Mouse (Mus musculus): ENCODE data around the gene Tada2b. TPM values are rescaled to one million over a fixed set of nuclear protein-coding genes. Genes with fewer than 3 reads are reported as not detected.

Gene Tada2b
- total RNA-seq, 2 experiments from 2014 or later, result 25.1 to 27.1 TPM

DNA sequence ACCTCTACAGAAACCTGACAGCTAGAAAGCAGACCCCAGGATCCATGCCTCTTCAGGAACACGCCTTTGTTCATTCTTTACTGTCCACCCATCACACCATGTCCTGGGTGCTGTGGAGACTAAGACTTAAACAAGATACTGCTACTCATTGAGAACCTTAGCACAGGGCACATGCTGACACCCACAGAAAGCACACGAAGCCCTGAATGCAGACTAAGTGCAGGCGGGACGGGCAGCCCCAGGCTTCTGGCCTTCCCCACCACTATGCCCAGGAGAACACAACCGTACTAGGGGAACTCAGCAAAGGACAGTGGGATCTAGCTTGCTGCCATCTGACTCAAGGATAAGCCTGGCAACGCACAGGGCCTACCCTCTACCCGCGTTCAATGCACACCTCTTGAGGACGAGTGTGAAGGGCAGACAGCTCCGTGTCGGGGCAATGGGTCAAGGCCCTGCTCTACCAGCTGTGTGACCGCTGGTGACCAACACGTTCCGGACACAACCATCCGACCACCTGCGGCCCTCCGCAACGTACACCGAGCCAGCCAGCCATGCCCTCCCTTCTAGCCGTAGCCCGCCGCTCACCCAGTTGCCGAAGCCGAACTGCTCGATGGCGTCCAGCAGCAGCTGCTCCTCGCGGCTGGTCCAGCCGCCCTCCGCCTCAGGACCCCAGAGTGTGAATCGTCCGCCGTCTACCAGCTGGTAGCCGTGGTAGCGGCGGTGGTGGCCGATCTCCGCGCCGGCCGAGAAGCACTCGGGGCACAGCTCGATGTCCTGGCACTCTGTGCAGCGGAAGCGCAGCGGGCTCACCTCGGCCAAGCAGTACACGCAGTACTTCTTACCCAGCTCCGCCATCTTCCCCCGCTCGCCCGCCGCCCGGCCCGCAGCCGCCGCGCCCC is 633 bp downstream of the Tada2b start:
- DNase-seq (ENCODE audit: low spot score in 2 of 2), result peak; percentile 26 to 54

DNA sequence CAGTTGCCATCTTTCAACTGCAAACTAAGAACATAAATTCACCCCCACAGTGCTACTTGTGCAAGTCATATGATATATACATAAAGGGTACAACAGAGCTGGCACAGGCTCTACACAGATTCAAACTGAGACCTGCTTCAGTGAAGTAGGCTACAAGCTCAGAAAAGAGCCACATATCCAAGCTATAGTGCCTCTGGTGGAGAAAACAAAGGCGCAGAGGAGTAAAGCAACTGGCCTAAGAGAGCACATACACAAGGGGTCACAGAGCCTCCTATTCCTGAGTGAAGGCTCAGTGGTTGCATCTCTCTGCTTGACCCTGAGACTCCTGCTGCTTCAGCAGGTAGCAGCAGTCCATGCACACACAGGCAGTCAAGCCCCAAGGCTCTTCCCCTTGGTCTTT is 3.0 kb downstream of the Tada2b start:
- no peak for DNase-seq (ENCODE audit: low spot score in 2 of 2)
- intact Hi-C loops (cut with DNase I), result loop anchor here (5.0 kb wide), 2 partner anchors 51 to 101 kb away; no protein-coding TSS in a partner anchor

More for the DNA sequence above, 633 bp downstream of the Tada2b start:
- intact Hi-C loops (cut with DNase I), result loop anchor here (5.0 kb wide), 2 partner anchors 49 to 99 kb away; no protein-coding TSS in a partner anchor

DNA sequence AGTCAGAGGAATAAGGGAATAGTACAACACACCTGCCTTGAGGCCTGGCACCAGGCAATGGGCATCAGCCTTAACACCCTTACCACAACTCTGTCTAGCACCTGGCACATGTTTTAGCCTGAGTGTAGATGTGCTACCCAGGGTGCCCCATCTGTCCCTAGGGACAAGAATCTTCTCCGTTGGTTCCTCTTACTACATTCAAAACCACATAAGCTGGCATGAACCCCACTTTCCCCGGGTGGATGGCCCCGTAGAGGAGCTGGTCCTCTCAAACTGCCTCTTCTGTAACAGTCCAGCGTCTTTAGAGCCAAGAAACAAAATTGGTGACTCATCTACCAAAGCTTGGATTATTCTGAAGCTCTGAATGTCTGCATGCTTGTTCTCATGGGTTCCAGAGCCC is 3.7 kb downstream of the Tada2b start:
- intact Hi-C loops (cut with DNase I), result loop anchor here (5.0 kb wide), 2 partner anchors 52 to 102 kb away; no protein-coding TSS in a partner anchor
- no peak for DNase-seq (ENCODE audit: low spot score in 2 of 2)

DNA sequence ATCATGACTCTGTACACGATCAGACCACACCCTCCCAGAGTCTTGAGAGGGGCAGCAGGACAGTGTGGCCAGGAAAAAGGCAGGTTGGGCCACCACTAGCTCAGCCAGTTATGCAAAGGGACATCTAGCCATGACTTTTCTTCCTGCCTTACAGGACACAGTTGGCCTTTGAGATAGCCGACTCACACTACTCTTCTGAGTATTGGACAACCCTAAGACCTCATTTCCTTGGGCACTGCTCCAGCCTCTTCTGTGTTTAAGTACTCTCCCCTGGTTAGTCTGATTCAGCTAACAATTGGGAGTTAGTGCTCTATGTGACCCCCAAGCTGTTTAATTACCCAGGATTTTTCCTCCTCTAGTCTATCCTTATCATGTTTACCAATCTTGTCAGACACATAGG is 4.3 kb downstream of the Tada2b start:
- intact Hi-C loops (cut with DNase I), result loop anchor here (5.0 kb wide), 2 partner anchors 53 to 103 kb away; no protein-coding TSS in a partner anchor
- no peak for DNase-seq (ENCODE audit: low spot score in 2 of 2)

DNA sequence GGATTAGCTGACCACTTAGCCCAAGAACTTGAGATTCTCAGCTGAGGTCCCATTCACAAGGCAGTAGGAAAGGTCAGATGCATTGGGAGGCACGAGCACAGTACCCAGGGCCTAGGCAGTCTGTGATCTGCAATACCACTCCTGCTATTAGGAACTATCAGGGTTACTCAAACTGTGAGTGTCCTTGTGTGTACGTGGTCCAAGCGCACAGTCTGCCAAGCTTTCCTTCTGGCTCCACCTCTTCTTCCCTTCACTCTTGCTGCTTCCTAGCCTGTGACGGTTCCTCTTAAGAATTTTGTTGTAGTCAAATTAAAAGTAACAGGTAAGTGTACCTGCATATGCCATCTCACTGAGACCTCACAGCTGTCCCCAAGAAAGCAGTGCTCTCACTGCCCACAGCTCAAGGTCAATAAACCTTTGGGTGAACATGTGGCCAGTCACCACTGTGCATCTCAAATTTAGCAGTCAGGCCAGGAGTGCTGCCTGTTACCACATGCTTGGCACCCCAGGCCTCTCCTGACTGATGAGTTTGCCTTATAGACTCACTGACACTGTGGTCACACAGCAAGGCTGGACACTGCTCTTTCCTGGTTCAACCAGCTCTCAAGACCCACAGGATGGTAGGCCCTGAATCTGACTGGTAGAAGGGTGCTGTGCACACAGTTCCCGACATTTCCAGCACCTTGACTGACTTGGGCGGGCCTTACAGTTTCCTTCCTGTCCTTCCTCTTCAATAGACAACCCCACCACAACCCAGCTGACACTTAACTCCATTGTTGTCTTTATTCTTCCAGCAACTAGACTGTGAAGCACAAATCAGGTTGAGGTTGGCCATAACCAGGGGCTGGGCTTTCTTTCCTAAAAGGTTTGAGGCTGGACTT is 5.3 kb downstream of the Tada2b start:
- intact Hi-C loops (cut with DNase I), result no loop called here
- DNase-seq (ENCODE audit: low spot score in 2 of 2), result no peak

DNA sequence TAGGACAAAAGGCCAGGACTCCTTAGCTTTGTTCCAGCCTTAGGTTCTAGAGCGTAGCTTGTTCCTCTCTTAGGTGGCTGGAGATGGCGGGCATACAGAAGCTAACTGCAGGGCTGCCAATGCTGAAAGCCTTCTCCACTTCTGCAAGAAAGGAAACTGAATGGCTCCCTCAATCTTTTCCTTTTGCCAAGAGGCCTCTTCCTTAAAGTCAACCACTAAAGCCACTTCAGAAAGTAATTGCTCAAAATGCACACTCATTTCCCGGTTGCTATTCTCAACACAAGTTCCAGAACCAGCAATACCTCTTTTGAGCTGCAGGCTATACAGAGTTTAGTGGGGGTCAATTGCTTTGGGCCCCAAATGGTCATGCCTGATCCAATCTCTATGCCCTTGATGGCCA is 6.6 kb downstream of the Tada2b start:
- intact Hi-C loops (cut with DNase I), result no loop called here

DNA sequence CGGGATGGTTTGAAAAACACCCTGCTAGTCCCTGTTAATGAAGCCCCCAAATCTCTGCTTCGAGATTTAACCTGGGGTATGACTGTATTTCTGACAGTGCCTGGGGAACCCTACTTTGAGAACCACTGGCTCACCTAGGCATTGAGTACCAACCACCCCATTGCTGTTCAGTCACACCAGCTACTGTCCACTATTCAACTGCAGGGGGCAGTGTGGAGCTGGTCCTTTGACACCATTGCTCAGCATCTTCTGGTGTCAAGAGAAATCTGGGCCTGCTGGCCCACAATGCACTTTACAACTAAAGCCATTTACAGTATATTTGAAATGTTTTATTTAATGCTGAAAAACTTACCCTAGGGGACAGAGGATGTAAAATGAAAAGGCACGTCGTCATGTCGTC is 9.8 kb downstream of the Tada2b start:
- intact Hi-C loops (cut with DNase I), result no loop called here
- peak; percentile 61 to 76 for DNase-seq (ENCODE audit: low spot score in 2 of 2)

More for the DNA sequence above, 6.6 kb downstream of the Tada2b start:
- DNase-seq (ENCODE audit: low spot score in 2 of 2), result no peak

DNA sequence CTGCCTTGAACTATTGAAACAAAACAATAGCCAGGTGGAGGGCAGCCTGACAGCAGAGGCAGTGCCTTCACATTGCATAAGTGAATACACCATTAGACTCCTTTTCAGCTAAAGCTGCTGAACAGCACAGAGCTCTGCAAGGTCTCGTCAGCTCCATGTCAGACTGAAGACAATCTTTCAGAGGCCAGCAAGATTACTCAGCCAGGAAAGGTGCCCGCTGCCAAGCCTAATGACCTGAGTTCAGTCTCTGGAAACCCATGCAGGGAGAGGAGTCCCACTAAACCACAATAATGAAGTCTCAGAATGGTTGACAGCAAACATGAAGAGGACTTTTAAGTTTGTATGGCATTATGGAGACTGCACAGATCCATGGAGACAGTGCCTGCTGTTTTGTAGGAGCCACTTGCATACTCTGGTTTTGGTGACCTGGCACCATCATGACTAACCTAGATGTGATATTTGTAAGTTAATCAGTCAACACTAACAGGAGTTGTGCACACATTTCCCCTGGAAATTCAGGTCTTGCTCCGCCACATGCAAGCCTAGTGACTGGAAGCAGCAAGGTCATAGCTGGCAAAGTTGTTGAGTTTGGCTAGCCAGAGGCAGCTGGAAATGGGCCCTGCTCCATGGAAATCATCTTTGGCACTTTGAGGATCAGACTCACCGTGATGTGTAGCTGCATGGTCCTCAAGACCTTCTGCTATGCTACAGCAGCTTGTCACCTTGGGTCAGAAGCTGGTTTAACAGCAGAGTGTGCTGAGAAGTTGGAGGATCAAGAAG is 11.0 kb downstream of the Tada2b start:
- DNase-seq (ENCODE audit: low spot score in 2 of 2), result no peak
- intact Hi-C loops (cut with DNase I), result no loop called here

DNA sequence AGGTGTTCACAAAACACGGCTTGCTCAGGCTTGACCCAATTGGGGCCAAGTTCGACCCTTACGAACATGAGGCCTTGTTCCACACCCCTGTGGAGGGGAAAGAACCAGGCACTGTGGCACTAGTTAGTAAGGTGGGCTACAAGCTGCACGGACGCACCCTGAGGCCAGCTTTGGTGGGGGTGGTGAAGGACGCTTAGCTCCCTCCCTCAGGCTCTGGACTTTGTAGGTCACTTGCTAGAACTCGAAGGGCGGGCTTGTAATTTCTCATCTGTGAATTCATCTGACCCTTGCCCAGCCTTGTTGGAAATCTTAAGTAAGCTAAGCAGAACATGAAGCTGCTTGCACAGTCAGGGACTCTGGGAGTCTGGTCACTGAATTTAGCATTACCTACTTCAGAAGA is 12.9 kb downstream of the Tada2b start:
- intact Hi-C loops (cut with DNase I), result no loop called here

DNA sequence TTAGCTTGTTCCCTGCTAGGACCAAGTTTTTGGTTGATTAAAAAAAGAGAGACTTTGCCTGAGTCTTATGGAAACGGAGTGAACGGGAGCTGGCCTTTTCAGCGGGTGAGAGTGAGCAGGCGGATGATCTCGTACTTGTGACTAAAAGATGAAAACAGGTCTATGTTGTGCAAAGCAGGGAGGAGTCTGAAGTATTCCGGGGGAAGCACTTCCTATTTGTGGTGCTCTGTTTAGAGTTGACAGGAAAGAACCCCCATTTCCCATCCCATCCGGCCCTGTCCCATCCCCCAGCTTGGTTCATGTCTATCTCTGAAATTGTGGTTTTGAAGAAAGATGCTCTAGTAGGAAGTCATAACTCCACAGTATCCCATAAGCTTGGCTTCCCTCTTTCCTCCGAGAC is 18.2 kb downstream of the Tada2b start:
- intact Hi-C loops (cut with DNase I), result no loop called here
- no peak for DNase-seq (ENCODE audit: low spot score in 2 of 2)

More for the DNA sequence above, 12.9 kb downstream of the Tada2b start:
- no peak for DNase-seq (ENCODE audit: low spot score in 2 of 2)

DNA sequence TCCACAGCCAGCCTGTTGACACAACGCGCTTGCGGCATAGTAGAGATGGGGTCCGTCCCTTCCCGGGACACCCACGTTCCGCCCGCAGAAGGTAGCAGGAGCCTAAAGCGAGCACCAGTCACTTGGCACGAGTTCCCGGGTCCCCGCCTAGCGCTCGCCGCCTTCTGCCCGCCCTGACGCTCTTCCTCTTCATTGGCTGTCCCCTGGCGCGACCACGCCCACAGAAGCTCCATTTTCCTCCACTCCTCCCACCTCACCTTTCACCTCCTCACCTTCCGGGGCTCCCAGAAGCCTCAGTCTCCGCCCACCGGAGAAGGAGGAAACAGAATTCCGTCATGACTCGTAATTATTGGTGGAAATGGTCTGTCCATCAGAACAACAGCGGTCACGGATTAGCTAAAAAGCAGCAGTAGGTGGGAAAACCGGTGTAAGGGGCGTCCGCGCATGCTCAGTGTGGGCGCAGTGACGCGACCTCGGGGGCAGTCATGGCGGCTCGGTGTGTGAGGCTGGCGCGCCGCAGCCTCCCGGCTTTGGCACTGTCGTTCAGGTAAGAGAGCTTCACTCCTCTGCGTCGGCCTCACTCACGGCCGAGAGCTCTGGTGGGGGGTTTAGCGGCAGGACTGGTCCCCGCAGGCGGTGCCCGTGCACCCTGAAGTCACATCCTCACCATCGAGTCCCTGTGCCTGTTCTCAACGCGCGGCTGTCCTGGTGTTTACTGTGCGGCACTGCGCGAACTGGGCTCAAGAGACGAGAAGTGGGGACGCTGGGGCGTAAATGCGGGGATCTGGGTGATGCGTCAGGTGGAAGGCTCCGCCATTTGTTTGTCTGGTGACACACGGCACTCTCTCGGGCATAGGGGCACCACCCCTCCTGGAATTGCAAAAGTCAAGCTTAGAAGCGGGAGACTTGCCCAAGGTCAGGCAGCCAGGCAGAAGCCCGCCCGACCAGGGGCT is 19.1 kb downstream of the Tada2b start, which contains the start of gene Grpel1:
TSS of gene Grpel1 (plus strand) at position 290 of the 953 bp plus-strand sequence.
- intact Hi-C loops (cut with DNase I), result loop anchor here (5.0 kb wide), 2 partner anchors 117 to 483 kb away; no protein-coding TSS in a partner anchor
- DNase-seq (ENCODE audit: low spot score in 2 of 2), result peak; percentile 98 to 100

DNA sequence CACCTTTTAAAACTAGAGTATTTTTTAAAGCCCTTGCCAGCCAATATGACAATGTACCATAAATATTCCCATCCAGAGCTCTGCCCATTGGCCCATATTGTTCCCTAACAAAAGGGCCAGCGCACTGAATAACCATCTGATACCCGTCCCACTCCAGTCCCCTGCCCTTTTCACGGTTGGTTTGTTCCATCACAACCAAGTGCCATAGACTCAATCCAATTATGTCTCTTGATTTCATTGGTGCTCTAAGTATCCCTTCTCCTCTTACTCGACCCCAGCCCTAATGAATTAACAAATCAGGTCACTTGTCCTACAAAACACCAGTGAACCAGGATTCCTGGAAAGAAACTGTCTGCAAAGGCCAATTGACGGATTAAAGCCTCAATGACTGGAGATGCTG is 20.7 kb downstream of the Tada2b start:
- intact Hi-C loops (cut with DNase I), result loop anchor here (2.0 to 5.0 kb wide), 3 partner anchors 119 to 481 kb away; no protein-coding TSS in a partner anchor
- DNase-seq (ENCODE audit: low spot score in 2 of 2), result no peak

DNA sequence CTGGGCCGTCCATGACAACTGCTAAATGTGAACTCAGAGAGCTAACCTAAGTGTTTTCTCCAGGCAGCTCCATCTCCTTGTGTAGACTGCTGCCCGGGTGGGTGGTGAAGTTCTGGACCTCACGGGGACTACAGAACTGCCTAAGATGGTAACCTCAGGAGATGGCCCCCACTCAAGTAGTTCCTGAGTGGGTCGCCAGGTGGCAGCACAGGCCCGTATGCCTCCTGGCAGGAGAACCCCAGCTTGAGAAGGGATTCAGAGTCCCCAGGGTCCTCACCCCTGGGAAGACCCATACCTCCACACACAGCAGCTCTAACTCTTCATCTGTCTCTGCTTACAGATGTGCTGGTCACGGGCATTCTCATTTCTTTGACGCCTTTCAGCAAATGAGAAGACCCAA is 21.3 kb downstream of the Tada2b start:
- intact Hi-C loops (cut with DNase I), result loop anchor here (2.0 to 5.0 kb wide), 3 partner anchors 119 to 481 kb away; no protein-coding TSS in a partner anchor
- peak; percentile 74 to 75 for DNase-seq (ENCODE audit: low spot score in 2 of 2)

DNA sequence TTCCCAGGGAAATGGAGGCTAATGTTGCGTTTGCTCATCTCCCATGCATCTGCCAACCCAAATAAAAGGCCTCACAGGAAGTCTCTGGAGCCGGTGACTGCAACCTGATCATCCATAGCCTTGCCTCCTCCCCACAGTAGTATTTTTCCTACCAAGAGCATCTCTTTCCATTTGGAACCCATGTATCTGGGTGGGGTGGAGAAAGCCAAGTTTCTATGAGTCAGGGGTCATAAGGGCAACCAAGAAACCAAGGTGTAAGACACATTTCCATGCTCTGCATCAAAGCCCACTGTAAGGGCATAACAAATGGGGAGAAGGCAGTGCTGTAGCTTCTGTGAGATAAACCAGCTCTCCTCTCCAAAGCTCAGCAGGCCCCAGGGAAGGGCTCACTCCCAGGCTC is 22.9 kb downstream of the Tada2b start:
- no peak for DNase-seq (ENCODE audit: low spot score in 2 of 2)
- intact Hi-C loops (cut with DNase I), result loop anchor here (5.0 kb wide), 2 partner anchors 121 to 479 kb away; no protein-coding TSS in a partner anchor

DNA sequence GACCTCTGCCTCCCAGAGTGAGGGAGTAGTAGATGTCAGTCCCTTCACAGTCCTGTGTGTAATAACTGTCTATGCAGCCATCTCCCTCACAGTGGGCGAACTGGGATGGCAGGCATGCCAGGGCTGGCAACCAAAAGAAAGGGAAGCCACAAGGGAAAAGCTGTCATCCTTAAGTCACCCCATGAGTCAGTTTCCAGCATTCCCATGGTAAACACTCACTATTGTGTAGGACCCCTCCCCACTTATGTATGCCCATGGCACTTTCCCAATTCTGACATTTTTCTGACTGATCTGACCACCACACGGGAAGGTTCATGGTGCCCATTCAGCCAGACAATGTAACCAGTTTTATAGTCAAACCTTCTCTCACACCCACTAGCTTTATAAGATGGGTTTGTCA is 23.4 kb downstream of the Tada2b start:
- intact Hi-C loops (cut with DNase I), result loop anchor here (5.0 kb wide), 2 partner anchors 122 to 478 kb away; no protein-coding TSS in a partner anchor
- no peak for DNase-seq (ENCODE audit: low spot score in 2 of 2)

DNA sequence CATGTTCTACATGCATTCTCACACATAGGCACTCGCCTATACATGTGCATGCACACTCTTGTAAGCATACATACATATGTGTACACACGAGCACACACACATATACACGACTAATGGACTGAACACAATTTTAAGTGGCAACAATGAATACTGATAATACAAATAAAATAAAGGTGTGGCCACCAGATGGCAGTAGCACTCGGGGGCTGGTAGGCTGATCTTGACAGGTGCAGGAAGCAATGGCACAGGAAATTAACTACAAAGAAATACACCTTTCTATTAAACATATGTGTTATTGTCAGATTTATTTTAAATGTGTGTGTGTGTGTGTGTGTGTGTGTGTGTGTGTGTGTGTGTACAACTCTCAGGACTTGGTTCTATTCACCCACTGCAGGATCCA is 25.2 kb downstream of the Tada2b start:
- DNase-seq (ENCODE audit: low spot score in 2 of 2), result peak; percentile 32 to 35
- intact Hi-C loops (cut with DNase I), result no loop called here

DNA sequence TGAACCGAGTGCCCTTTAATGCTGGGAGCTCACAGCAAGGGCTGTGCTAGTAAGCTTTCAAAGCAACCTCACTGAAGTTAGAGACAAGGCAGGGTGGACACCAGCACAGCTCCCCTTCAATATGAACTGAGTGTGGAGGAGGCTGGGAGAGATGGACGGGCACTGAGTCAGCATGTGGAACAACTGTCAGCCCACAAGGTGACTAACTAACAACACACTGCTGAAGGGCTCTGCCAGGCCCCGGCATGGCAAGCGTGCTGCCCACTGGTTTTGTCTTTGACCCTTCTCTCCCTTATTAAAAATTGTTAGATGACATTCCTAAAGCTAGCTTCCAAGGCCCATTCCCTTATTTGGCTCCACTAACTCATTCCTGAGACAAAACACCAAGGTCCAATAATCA is 26.4 kb downstream of the Tada2b start:
- DNase-seq (ENCODE audit: low spot score in 2 of 2), result peak in 1 of 2 experiments; percentile 58
- intact Hi-C loops (cut with DNase I), result no loop called here

DNA sequence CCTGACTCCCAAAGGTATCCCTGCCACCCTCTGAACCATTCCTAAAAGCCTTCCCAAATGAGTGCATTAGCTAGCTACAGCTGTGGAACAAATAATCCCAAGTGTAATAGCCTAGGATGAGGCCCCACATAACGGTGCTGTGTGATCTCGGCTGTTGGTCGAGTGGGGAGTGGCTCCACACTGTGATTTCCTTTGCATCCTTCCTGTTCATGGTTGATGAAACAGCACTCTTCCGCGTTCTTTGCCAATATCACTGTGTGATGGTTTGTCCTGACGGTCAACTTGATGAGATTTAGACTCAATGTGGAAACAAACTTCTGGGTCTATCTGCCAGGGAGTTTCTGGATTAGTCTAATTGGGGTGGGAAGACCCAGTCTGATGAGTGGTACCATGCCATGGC is 31.3 kb downstream of the Tada2b start:
- DNase-seq (ENCODE audit: low spot score in 2 of 2), result no peak
- intact Hi-C loops (cut with DNase I), result no loop called here

All from left cerebral cortex, postnatal 25 days (tissue).